Mouse (Mus musculus): ENCODE measurements at regions not wholly inside any gene's neighbourhood (a gene's known extent, or its start where the extent isn't known, plus 50 kb on each side); places are given as distances from the start of the nearest gene placed in this dataset.
"Not testable (repeated sequence)": the region's sequence is repeated elsewhere in the genome, so short reads cannot be mapped to it uniquely, and the experiment has no call there.

GRCm38 (mm10) chr13:107774499-107774898 is 269.7 kb upstream of the Smim15 start:
- not testable (repeated sequence) for DNase-seq (ENCODE audit: low spot score)

GRCm38 (mm10) chr13:107767262-107767624 is 277.0 kb upstream of the Smim15 start:
- no peak for DNase-seq (ENCODE audit: low spot score)

- DNase-seq (ENCODE audit: low spot score): no peak
Observed at GRCm38 (mm10) chr13:107766397-107767261, 277.6 kb upstream of the Smim15 start.

GRCm38 (mm10) chr13:107763911-107764310 is 280.3 kb upstream of the Smim15 start:
- DNase-seq (ENCODE audit: low spot score): no peak

- no peak for DNase-seq (ENCODE audit: low spot score)
Observed at GRCm38 (mm10) chr13:107760511-107760910, 283.7 kb upstream of the Smim15 start.

- no peak for DNase-seq (ENCODE audit: low spot score)
Observed at GRCm38 (mm10) chr13:107758327-107759095, 285.7 kb upstream of the Smim15 start.

GRCm38 (mm10) chr13:107752745-107753144 is 291.5 kb upstream of the Smim15 start:
- DNase-seq (ENCODE audit: low spot score): no peak

- DNase-seq (ENCODE audit: low spot score): no peak
Observed at GRCm38 (mm10) chr13:107743464-107744218, 300.6 kb upstream of the Smim15 start.

- no peak for DNase-seq (ENCODE audit: low spot score)
Observed at GRCm38 (mm10) chr13:107736581-107736980, 307.7 kb upstream of the Smim15 start.

- DNase-seq (ENCODE audit: low spot score): no peak
Observed at GRCm38 (mm10) chr13:107734161-107734905, 309.9 kb upstream of the Smim15 start.

GRCm38 (mm10) chr13:107730976-107731375 is 313.3 kb upstream of the Smim15 start:
- DNase-seq (ENCODE audit: low spot score): no peak

- DNase-seq (ENCODE audit: low spot score): no peak
Observed at GRCm38 (mm10) chr13:107726491-107726890, 317.8 kb upstream of the Smim15 start.

GRCm38 (mm10) chr13:107721901-107722300 is 322.3 kb upstream of the Smim15 start:
- DNase-seq (ENCODE audit: low spot score): no peak

GRCm38 (mm10) chr13:107720874-107721574 is 323.2 kb upstream of the Smim15 start:
- DNase-seq (ENCODE audit: low spot score): no peak

GRCm38 (mm10) chr13:107718973-107719620 is 325.1 kb upstream of the Smim15 start:
- no peak for DNase-seq (ENCODE audit: low spot score)

GRCm38 (mm10) chr13:107715616-107716015 is 328.6 kb upstream of the Smim15 start:
- no peak for DNase-seq (ENCODE audit: low spot score)

- DNase-seq (ENCODE audit: low spot score): no peak
Observed at GRCm38 (mm10) chr13:107714001-107714400, 330.2 kb upstream of the Smim15 start.

- DNase-seq (ENCODE audit: low spot score): no peak
Observed at GRCm38 (mm10) chr13:107711341-107711994, 332.8 kb upstream of the Smim15 start.

GRCm38 (mm10) chr13:107710368-107710767 is 333.9 kb upstream of the Smim15 start:
- DNase-seq (ENCODE audit: low spot score): no peak
